In the genomic region with DNA sequence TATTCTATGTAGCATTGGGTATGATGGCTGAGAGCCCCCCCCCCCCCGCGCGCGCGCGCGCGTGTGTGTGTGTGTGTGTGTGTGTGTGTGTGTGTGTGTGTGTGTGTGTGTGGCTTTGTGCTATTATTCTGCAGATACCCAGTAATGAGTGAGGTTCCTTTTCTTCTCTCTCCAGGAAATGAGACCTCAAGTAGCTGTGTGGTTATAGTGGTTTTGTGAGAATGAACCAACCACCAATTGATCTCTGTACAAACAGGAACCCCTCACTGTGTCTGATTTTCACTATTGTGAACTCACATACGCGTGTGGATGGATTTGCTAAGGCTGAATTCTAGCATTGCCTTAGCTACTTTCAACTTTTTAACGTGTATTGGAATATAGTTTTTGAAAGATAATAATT, we compare ENCODE assay signal across 18 mouse cellular contexts.
A peak's percentile ranks its signal among the peaks of the same experiment; 100 is the strongest.
DNase-seq lines count a peak whose midpoint lies in the region; TF ChIP-seq lines count a peak whose summit lies in the region.
"Had no signal": no experiment of that assay in that cellular context is flagged by ENCODE, and none has a peak within 500 bp of the region (broad histone marks: within the 10 kb centered on the region; RNA-seq: fewer than 3 reads in every experiment).

No protein-coding gene starts in this region.

- H3K27me3 ChIP-seq in MEL (ENCODE audit: control insufficient read depth in 1 of 2, insufficient read depth in 2 of 2, low read length in 2 of 2) = no peaks in the 10 kb centered on the region
- H3K27me3 ChIP-seq in splenic B cell, adult 2 months (ENCODE audit: control insufficient read depth, insufficient read depth, low read length, poor library complexity, severe bottlenecking) = no peaks in the 10 kb centered on the region
- H3K27me3 ChIP-seq: hindbrain, embryonic 12.5 days had no signal

- H3K27ac ChIP-seq in MEL (ENCODE audit: control insufficient read depth, low read depth, low read length) = no peak overlapping the region
- H3K27ac ChIP-seq: hindbrain, embryonic 12.5 days; liver, embryonic 14.5 days had no signal

- no peak overlapping the region for H3K9ac ChIP-seq in MEL (ENCODE audit: control insufficient read depth, low read depth, low read length, poor library complexity, severe bottlenecking)
- H3K9ac ChIP-seq: hindbrain, embryonic 12.5 days; liver, embryonic 14.5 days had no signal

- TF ChIP-seq EP300 in MEL (IDR thresholded peaks at IDR 0.05; ENCODE audit: low read depth in 1 of 2, low read length in 2 of 2) = 0 out of 4 replicates have a peak, but pooled peaks of 1 of the 2 experiments have one; percentile 21

- DNase-seq in spleen, postnatal 36 days (ENCODE audit: low spot score in 2 of 2) = peak; percentile 49 to 62
- DNase-seq in spleen, postnatal 4 days (ENCODE audit: low spot score in 2 of 2) = no peak
- DNase-seq in MEL (ENCODE audit: low read depth, low spot score) = peak; percentile 59
- DNase-seq in induced T-regulatory cell, adult 2 months (ENCODE audit: low read depth) = peak; percentile 81
- peak; percentile 66 for DNase-seq in splenic B cell, adult 2 months (ENCODE audit: low read depth, low spot score)
- DNase-seq in right cerebral cortex, postnatal 36 days (ENCODE audit: low spot score in 2 of 2) = no peak
- DNase-seq in kidney, postnatal 10 days = no peak
- DNase-seq in neural tube, embryonic 10.5 days (ENCODE audit: extremely low spot score, low spot score) = no peak
- DNase-seq: adrenal gland, postnatal 10 days; cerebellum, adult 9-11 months; heart, adult 11 months; kidney, adult 11 months; kidney, postnatal 36 days; lung, postnatal 14 days; right cerebral cortex, adult 18-20 months; spleen, adult 18-20 months had no signal

- H3K4me1 ChIP-seq in MEL (ENCODE audit: control insufficient read depth in 1 of 2, insufficient read depth in 2 of 2, low read length in 2 of 2) = peaks cover 7 to 16% of the 10 kb centered on the region in 2 experiments

- TF ChIP-seq RAD21 in MEL (IDR thresholded peaks at IDR 0.05; ENCODE audit: low read depth, low read length) = no peak

- peaks cover 12% of the 10 kb centered on the region for H3K79me2 ChIP-seq in MEL (ENCODE audit: control insufficient read depth, insufficient read depth, low read length, poor library complexity)

- TF ChIP-seq POLR2A in MEL (IDR thresholded peaks at IDR 0.05; ENCODE audit: control insufficient read depth in 1 of 2, insufficient read depth in 1 of 2, low read depth in 1 of 2, low read length in 2 of 2, poor library complexity in 1 of 2) = no peak

- TF ChIP-seq CTCF in MEL (IDR thresholded peaks at IDR 0.05 in 2 of 3, conservative IDR thresholded peaks at IDR 0.05 in 1 of 3; ENCODE audit: control insufficient read depth in 1 of 3, insufficient read depth in 1 of 3, low read depth in 2 of 3, low read length in 3 of 3, poor library complexity in 1 of 3, severe bottlenecking in 1 of 3) = no peak

- H3K4me3 ChIP-seq in MEL (ENCODE audit: control insufficient read depth in 1 of 2, insufficient read depth in 1 of 2, low read depth in 2 of 2, low read length in 2 of 2) = no peak overlapping the region
- H3K4me3 ChIP-seq: hindbrain, embryonic 12.5 days had no signal

- peaks cover 0 to 16% of the 10 kb centered on the region in 2 experiments; a peak in 2 of 4 replicates for H3K36me3 ChIP-seq in MEL (ENCODE audit: control insufficient read depth in 1 of 2, insufficient read depth in 2 of 2, low read length in 2 of 2)
- no peaks in the 10 kb centered on the region for H3K36me3 ChIP-seq in splenic B cell, adult 2 months (ENCODE audit: control insufficient read depth, insufficient read depth, low read length, poor library complexity, severe bottlenecking)
- H3K36me3 ChIP-seq: hindbrain, embryonic 12.5 days had no signal

- no peaks in the 10 kb centered on the region for H3K9me3 ChIP-seq in MEL (replicated peaks; ENCODE audit: insufficient read depth, low read length)
- H3K9me3 ChIP-seq: hindbrain, embryonic 12.5 days had no signal

TF ChIP-seq in MEL, 35 proteins besides CTCF, POLR2A, EP300 and RAD21:
- no peak for TF ChIP-seq ZMIZ1 (IDR thresholded peaks at IDR 0.05; ENCODE audit: low read depth, low read length)
- no peak for TF ChIP-seq SMC3 (IDR thresholded peaks at IDR 0.05; ENCODE audit: low read depth, low read length)
- no peak for TF ChIP-seq MAZ (IDR thresholded peaks at IDR 0.05; ENCODE audit: low read depth, low read length)
- TF ChIP-seq USF2 (IDR thresholded peaks at IDR 0.05; ENCODE audit: borderline replicate concordance in 1 of 2, insufficient read depth in 1 of 2, low read depth in 1 of 2, low read length in 2 of 2) = no peak
- TF ChIP-seq NELFE (IDR thresholded peaks at IDR 0.05; ENCODE audit: low read depth, low read length) = no peak
- TF ChIP-seq MAX (IDR thresholded peaks at IDR 0.05; ENCODE audit: low read length) = no peak
- TF ChIP-seq CHD2 (IDR thresholded peaks at IDR 0.05; ENCODE audit: low read length) = no peak
- TF ChIP-seq ZC3H11A (IDR thresholded peaks at IDR 0.05; ENCODE audit: low read depth, low read length) = no peak
- no peak for TF ChIP-seq KAT2A (conservative IDR thresholded peaks at IDR 0.05; ENCODE audit: low read depth, low read length)
- no peak for TF ChIP-seq GABPA (IDR thresholded peaks at IDR 0.05; ENCODE audit: low read depth, low read length)
- TF ChIP-seq ETS1 (IDR thresholded peaks at IDR 0.05; ENCODE audit: low read depth, low read length) = 0 out of 2 replicates have a peak, but pooled peaks have one; percentile 10
- no peak for TF ChIP-seq MAFK (IDR thresholded peaks at IDR 0.05; ENCODE audit: borderline replicate concordance, low read depth, low read length)
- 0 out of 2 replicates have a peak, but pooled peaks have one; percentile 36 for TF ChIP-seq RCOR1 (IDR thresholded peaks at IDR 0.05; ENCODE audit: low read depth, low read length)
- no peak for TF ChIP-seq BHLHE40 (IDR thresholded peaks at IDR 0.05; ENCODE audit: borderline replicate concordance, low read depth, low read length)
- TF ChIP-seq MXI1 (IDR thresholded peaks at IDR 0.05; ENCODE audit: low read depth, low read length) = no peak

Comparison
In these comparisons a context has a peak if more than half of its experiments do, and no peak if none do; other contexts are left out.
1. DNase-seq: peak in spleen, postnatal 36 days (2 of 2), MEL (single experiment), induced T-regulatory cell, adult 2 months (single experiment) and splenic B cell, adult 2 months (single experiment); none in spleen, postnatal 4 days (0 of 2), right cerebral cortex, postnatal 36 days (0 of 2), kidney, postnatal 10 days (single experiment) and neural tube, embryonic 10.5 days (single experiment).